Mouse (Mus musculus): ENCODE results near the gene Scrn3.

GRCm38 (mm10) chr2:73348221-73348620 is 35.8 kb downstream of the Scrn3 start:
- no peak for TF ChIP-seq CTCF (IDR thresholded peaks at IDR 0.05; ENCODE audit: extremely low read depth, insufficient read depth, low read length)
- TF ChIP-seq POLR2A (IDR thresholded peaks at IDR 0.05; ENCODE audit: extremely low read depth, insufficient read depth, low read length), result no peak

Measured in cortical plate, adult 2 months (tissue).